Mouse (Mus musculus) frontal cortex, adult 2 months (tissue): ENCODE data around the gene E2f4. TPM values are rescaled to one million over a fixed set of nuclear protein-coding genes. Genes with fewer than 3 reads are reported as not detected.

Experiments used
- DNase-seq, 2 experiments: peaks; one replicate each; pipeline ENCODE4 v3.0.0; 2022; ENCODE audit warnings: low spot score in 1 of 2; ENCODE audit errors: extremely low spot score in 1 of 2
- polyA plus RNA-seq: library from polyadenylated mRNA; depleted of rRNA; stranded (reverse); fragments of >200 nt; gene quantifications from 2 replicates; pipeline ENCODE4 v1.2.3, GENCODE M21; 2012

The E2f4 gene
- polyA plus RNA-seq, 1 experiment = 59.9 TPM

DNA sequence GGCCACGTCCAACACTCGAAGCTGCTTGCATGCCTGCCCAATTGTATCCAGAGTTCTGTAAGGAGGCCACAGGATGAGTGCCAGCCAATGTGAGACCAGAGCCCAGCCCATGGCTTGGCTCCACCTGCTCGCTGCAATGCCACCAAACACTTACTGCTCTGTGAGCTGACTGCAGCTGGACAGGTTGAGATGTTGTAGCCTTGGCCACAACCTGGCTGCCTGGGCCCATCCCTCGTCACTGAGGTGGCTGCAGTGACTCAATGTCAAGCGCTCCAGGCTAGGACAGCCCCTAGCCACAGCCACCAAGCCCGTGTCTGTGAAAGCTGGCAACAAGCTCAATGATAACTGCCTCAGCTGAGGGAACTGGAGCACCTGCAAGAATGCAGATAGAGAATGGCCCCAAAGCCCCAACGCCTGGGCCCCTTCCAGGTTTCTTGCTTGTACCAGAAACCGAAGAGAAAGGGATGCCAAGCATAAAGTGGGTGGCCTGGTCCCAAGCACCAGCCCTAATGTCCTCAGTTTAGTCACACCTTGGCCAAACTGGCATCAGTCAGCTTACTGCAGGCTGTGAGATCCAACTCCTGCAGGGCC lies 15.5 kb downstream of the E2f4 start:
- no peak for DNase-seq

DNA sequence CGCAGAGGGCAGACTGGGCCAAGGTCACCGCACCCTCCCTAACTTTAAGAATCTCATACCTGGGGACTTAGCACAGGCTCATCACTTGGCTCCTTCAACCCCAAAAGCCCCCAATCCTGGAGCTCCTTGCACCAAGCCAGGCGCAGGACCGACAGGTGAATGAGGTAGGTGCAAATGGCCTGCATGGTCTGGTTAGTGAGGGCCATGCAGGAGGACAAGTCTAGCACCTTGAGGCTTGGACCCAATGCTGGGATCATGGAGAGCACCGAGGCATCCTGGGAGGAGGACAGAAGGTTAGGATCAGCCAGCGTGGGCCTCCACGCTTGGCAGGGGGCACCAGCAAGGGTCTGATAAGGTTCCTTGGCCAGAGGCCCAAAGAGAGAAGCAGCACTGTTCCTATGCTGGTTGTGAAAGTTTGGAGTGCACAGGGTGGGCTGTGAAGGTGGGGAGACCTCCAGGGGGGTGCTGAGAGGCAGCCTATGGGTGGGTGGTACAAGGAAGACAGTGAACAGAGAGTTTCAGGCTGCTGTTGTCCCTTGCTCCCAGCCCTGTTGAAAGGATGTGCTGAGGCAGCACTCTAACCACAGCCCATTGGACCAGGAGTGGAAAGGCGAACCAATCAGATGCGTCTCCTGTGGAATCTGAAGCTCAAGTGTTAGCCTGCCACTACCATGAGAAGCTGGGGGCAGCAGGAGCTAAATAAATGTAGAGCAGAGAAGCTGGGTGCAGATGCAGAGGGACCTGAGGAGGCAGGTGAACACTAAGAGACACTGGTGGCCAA lies 16.3 kb downstream of the E2f4 start:
- no peak for DNase-seq

DNA sequence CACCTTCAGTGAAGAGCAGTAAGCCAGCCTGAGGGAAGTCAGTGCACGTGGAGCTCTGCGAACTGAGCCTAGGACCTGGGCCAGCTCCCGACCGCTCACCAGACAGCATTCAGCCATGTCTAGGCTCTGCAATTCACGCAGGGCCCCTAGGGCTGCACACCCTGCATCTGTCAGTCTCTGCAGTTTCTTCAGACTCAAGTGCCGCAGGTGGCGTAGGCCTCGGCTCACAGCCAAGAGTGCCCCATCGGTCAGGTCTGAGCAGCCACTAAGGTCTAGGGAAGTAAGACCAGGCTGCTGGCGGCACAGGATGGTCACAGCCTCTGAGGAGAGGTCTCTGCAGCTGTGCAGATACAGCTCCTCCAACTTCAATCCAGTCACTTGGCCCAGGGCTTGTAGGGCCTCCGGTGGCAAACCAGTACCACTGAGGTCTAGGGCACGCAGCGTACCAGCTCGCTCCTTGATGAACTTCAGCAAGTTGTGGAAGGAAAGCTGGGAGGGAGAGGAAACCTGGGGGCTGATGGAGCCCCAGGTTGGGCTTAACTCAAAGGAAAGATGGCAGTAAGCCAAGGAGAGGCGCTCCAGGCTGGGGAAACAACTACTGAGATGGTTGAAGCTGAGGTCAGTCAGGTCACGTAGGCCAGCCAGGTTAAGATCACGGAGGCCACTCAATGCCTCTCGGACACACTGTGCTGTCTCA lies 17.8 kb downstream of the E2f4 start:
- DNase-seq = no peak

DNA sequence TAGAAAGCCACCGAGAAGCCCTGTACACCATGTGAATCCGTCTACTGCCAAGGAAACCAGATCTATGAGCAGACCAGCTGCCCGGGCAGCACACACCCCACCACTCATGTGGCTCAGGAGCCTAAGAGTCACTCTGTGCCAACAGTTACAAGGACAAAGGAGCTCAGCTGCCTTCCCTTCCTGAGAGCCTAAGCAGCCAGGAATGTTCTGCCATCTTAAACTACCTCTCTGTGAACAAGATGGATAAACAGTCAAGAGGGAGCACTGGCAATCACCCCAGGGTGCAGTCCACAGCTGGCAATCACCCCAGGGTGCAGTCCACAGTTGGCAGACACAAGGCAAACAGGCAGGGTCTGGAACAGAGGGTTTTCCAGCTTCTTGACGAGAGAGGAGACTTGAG lies 20.5 kb downstream of the E2f4 start:
- DNase-seq = no peak

DNA sequence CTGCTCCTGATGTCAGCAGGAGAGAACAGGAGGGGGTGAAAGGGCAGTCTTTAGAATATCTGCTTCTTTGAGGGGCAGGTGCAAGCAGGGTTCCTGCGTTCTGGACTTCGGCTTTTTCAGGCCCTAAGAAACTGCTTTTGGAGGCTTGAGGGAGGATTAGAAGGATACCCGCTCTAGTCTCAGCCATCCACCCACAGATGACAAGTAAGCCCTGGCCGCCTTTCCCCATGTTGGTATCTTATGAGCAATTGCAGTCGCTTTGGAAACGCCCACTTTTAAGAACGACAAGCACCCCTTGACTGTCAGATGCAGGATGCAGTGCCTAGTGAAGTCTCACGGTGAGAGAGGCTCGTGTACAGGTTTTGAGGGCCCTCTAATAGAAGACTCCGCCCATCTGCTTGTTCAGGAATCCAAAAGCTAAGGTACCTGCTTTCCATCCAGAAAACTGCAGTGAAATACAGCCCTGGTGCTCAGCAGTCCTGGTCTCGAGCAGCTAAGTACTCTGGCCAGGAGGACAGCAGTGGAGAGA lies 21.3 kb downstream of the E2f4 start:
- no peak for DNase-seq

DNA sequence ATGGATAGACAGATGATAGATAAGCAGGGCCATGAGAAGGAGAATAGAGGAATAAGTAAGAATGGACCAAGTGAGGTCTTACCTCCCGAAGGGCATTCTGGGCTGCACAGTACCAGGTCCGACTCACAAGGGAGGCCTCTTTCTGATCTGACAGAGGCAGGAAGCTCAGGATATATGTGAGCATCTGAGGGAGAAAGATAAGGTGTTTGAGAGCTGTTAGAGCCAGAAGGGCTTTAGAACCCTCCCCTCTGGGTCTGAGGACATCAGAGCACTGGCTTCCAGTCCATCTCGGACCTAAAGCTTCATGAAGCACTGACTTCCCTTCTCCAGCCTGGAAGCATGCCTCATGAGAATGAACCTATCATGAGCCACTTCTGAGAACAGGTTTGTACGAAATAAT lies 25.7 kb downstream of the E2f4 start:
- no peak for DNase-seq

DNA sequence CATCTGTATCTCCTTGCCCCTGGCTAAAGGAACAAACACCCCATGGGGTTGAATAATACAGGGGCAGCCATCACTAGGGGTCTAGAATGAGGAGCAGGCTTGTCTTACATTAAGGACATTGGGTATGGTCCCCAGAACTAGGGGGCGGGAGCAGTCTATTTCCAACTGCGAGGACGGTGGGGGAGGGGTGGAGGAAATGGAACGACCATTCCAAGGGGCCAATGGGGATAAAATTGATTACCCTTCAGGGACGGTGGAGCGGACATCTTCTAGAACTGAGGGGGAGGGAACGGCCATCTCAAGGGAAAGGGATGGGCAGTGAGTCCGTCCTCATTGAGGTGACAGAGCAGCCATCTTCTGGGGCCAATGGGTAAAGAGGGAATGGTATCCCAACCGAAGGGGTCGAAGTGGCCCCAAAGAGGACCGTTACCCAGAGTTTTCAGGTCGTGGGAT lies 28.2 kb downstream of the E2f4 start:
- DNase-seq = no peak

DNA sequence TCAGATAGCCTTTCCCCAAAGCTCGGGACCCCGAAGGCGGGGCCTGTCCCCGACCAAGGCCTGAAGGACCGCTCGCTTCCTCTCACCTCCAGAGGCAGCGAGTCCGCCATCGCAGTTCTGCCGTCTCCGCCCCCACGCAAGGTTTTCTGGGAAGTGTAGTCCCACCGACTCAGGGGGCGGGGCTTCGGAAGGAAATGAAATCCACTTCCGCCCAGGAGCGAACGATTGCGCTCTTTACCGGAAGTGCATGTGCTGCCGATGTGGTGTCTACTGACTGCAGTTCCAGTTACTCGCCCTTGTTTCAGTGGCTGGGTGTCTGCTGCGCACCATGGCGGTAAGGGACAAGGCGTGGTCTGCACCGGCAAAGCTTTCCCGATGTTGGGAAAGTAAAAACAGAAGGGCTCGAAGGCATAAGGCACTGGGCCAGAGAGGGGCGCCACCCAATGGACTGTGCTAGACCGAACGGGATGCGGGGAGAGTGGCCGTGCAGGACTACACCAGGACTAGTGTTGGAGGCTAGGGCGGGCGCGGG lies 28.7 kb downstream of the E2f4 start, which contains the start of the genes Lrrc29 and Tmem208:
Gene Lrrc29, minus strand, starts transcription at position 138 of the 532 bp plus-strand sequence.
Gene Tmem208, plus strand, starts transcription at position 214 of the 532 bp plus-strand sequence.
- peak; percentile 95 to 98 for DNase-seq

DNA sequence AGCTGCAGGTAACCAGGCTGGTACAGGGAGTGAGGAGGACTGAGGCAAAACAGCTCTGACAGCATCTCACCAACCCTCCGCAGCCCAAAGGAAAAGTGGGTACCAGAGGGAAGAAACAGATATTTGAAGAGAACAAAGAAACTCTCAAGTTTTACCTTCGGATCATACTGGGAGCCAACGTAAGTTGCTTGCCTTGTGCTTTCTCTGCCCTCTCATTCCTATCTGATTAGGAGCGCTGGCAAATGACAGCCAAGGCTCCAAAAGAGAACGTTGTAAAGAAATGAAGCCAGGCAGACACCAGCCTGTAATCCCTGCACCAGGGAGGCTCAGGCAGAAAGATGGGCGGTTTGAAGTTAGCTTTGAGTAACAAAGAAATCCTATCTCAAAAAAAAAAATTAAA lies 29.5 kb downstream of the E2f4 start:
- no peak for DNase-seq

DNA sequence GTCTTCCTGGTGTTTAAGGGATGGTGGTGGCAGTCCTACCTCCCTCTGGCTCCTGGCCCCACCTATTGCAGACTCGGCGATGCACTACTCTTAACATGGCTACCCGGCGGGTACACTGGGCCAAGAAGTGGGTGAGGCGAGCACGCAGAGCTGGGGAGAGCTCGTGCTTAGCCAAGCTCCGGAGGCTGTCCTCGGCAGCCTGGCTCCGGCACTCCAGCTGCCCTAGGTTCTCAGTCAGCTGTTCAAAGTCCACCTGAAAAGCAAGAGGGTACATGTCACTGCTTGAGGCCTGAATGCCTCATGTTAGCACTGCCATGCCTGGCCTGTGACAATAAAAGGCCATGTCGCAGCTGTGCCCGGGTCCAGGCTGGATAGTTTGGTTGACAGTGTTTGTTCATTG lies 32.9 kb downstream of the E2f4 start:
- DNase-seq = no peak

DNA sequence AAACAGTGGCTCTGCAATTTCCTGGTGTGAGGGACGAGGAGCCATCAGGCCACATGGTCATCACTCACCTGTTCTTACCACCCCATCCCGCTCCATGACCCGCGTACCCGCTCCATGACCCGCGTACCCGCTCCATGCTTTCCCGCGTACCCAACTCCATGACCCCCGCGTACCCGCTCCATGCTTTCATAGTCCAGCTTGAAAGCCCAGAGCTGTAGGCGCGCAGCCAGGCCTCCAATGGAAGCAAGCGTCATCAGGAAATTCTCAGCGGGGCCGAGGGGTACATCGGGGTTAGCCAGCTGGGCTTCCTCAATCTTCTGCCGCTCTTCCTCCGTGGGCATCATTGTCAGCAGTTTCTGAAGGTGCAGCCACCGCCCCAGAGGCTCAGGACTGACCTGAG lies 34.0 kb downstream of the E2f4 start:
- DNase-seq = no peak

DNA sequence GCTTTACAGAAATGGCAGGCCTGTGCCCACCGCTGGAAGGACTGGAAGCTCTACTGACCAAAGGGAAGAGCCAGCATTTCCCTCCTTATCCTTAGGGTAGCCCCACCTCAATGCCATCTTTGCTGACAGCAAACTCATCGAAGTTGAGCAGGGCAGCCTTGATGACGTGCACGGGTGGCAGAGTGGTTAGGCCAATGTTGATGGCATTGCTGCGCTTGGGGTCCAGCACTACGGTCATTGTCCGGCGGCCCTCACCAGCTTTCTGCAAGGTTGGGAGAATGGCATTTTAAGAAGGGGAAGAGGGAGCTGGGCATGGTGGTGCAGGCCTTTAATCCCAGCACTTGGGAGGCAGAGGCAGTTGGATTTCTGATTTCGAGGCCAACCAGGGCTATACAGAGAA lies 34.5 kb downstream of the E2f4 start:
- DNase-seq = no peak

DNA sequence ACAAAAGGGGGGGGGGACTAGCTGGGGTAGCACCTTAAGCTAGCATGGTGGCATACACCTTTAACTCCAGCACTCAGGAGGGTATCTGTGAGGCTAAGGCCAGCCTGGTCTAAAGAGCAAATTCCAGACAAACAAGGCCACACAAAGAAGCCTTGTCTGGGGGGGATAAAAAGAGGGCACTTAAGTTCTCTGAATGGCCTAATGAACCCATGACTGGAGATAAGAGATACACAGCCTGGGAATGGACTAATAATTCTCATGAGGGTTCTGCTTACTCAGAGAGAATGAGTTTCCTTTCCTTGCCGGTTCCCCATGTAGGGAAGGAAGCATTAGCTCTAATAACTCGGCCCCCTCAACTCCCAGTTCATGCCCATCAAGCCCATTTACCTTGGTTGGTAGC lies 35.1 kb downstream of the E2f4 start:
- DNase-seq = no peak

DNA sequence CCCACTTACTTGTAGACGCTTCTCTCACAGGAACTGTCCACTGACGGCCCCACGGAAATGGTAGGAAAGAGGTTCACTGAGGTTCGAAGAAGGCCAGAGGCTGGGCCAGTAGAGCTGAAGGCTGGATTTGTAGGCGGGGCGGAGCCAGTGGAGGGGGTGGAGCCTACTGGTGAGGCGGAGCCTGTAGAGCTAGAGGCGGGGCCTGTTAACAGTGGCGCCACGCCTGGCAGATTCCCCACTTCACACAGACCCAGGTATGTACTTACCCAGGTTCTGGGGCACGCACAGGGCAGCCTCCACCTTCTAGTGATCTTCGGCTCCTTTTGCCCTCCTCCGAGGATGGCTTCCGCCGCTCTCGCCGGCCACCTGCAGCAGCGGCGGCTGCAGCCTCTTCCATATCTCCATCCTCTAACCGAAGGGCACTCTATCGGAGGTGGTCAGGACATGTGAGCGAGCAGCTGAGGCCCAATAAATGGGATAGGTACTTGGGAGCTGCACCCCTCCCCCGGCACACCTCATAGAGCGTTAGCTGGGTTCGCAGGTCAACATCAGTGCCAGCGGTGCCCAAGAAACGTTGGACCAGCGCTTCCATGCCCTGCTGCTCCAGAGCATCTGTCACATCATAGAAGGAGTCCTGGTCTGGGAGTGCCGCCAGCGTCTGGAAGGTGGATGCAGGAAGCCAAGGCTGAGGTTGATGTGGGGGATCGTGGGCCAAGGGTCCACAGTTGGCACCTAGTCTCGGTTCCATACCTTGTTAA lies 39.1 kb downstream of the E2f4 start:
- no peak for DNase-seq

DNA sequence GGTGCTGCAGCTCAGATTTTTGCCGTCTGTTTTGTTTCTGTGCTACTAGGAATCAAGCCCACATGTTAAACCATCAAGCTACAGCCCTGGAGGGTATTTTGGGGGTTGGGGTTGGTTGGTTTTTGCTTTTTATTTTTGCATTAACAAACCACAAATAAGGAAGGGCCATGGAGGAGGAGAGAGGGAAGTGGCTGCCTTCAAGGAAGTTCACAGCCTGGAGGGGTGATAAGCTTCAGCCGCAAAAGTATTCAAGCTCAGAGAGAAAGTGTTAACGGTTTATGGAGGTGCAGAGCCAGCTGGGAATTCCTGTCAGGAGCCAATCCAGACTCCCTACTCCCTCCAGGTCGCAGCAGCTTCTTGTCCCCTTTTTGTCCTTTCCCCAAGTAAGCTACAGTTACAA lies 41.5 kb downstream of the E2f4 start:
- DNase-seq = no peak

DNA sequence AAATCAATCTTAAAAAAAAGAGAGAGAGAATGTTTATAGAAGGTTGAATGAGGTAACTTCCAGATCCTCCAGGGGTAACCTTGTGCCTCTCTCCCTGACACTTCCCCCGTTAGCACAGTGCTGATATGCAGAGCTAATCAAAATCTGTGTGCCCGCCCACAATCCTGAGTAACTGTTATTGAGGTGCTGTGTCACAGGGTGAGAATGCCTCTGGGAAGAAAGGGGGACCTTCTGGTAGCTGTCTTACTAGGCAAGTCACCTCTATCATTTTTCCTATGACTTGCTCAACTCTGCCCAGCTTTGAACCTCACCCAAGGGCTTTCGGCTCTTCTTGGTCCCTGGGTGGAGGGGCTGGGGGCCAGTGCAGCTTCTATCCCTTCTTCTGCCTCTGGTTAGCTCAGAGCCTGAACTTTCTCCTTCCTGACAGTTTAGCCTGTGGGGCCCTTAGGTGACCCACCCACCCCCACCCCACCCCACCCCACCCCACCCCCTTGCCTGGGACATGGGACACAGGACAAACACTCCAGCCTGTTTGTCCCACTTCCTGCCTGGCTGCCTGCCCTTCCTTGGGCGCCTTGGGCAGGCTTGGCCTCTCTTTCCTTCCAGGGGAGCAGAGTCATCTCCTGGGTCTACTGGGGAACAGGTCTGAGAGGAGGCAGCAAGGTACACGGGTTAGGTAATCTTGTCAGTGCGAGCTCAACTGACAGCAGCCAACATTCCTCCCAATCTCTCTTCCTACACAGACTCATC lies 42.6 kb downstream of the E2f4 start:
- DNase-seq = no peak

DNA sequence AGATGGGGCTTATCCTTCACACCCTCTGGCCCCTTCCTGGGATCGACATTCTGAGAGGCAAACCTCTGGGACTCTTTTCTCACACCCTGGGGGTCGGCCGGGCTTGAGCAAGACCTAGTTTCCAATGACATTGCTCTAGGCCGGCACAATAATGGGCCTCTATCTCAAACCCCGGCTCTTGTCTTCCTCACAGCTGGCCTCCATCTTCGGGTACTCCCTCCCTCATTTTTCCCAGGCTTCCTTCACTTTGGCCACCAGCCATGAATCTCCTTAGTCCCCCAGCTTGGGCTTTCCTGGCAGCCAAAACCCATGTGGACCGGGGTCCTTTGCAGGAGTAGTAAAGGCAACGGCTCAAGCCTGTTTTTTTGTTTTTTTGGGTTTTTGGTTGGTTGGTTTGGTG lies 43.9 kb downstream of the E2f4 start:
- no peak for DNase-seq

DNA sequence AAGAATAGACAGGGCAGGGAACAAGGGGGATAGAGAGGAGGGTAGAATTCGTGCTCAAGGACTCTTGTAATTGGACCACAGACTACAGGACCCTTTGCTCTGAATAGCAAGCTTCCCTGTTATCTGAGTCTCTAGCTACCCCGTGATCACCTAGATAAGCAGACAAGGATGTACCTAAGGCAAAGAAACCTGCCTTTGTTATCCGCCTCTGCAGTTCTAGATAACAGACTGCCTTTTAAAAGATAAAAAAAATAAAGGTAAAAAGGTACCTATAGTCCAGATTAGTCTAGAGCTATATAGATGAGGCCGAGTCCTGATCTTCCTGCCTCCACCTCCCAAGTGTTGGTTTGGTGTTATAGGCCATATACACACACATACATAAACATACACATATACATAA lies 45.3 kb downstream of the E2f4 start:
- no peak for DNase-seq

DNA sequence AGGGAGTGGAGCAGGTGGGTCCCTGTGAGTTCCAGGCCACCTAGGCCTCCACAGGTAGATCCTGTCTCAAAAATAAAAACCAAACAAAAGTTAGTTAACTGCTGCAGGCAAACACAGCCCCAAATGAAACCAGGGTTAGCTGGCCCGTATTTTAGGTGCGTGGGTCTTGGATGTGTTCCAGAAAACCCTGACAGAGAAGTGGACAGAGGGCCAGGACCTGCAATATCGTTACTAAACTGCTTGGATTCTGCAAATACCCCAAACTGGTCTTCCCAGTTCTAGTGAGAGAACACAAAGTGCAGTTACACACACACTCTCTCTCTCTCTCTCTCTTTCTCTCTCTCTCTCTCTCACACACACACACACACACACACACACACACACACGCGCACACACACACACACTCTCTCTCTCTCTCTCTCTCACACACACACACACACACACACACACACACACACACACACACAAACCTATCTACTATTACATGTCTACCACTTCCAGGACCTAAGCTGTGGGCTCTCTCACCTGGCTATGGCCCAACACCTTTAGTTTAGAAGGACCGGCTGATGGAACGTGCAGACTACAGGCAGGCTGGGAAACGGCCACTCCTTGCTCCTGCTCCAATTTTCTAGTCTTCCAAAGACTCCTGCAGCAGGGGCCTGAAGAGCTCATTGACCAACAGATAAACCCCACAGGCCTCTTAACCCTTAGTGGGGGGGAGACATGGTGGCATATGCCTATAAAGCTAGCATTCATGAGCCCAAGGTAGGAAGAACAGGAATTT lies 46.5 kb downstream of the E2f4 start:
- DNase-seq = no peak
